Mouse (Mus musculus): ENCODE results near the gene Ints1.

Ints1 gene

DNA sequence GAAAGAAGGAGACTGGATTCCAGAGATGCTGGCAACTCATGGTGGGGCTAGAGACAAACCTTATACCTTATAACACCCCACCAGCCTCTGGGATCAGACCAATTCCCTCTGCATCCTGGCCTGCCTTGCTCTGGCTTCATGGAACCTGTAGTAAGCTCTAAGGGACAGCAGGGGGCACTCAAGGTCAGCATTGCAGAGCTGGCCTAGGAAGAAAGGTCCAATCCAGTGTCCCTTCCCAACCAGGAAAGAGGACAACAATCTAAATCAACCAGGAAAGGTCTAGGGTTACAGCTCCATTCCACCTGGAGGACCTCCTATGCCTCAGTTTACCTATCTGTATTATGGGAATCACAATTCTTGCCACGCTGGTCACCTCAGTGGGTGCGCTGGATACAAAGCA, 57.8 kb downstream of the Ints1 start:
- peak; percentile 62 for DNase-seq (ENCODE audit: low read depth)

DNA sequence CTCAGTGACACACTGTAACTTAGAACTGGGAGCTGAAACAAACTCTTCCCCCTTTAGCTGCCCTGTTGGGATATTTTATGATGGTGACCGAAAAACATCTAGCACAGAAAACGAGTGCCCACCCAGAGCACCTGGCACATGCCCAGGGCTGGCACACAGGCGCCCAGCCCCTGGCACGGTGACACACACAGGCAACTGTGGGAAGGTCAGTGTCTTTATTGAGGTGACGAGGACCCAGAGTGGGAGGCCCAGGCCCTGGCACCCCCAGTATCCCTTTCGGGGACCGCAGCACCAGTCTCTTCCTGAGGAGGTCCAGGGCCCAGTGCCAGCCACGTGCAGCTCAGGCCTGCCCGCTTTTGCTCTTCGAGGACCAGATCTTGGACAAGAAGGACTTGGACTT, 69.0 kb downstream of the Ints1 start:
- DNase-seq (ENCODE audit: low read depth): no peak

DNA sequence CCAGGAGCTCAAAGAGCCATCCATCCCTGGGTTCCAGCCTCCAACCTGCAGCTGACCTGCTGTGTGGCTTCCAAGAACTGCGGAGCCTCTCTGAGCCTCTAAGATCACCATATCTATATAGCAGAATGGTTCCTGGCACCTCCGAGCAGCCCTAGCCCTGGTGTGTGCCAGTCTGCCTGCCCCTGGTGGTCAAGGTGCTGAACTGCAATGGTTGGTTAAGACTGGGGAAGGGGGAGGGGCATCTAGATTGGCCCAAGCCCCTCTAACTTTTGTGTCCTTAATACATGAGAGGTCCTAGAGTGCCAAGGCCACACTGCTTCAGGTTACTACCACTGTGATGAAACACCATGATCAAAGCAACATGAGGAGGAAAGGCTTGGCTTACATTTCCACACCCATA, 72.6 kb downstream of the Ints1 start:
- DNase-seq (ENCODE audit: low read depth): peak; percentile 64

DNA sequence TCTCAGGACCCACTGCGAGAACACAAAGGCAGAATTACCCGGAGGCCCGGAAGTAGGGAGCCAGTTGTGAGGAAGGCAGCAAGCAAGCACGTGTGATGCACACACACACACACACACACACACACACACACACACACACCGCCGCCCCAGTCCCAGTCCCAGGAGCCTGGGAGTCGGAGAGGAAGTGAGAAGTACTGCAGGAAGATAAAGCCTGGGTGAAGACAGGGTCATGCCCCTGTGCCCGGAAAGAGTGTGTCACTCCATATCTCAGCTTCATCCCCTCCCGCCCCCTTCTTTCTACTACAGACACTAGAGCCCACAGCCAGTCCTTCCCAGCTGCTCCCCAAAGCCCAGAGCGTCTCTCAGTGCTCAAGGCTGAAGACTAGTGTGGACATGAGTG, 73.2 kb downstream of the Ints1 start:
- peak; percentile 88 for DNase-seq (ENCODE audit: low read depth)

Measured in 416B (cell line).